Mouse (Mus musculus) embryonic facial prominence, embryonic 14.5 days (tissue): ENCODE measurements around the gene Ptprm. TPM values are rescaled to one million over a fixed set of nuclear protein-coding genes. Genes with fewer than 3 reads are reported as not detected.

ENCODE experiments used
- ATAC-seq: fragments of 200-750 bp; cut with Nextera tagmentation; 2 replicates; pipeline ENCODE4 v1.8.0; 2017; ENCODE audit warnings: low read depth, moderate number of reproducible peaks, moderate TSS enrichment
- DNase-seq: peaks from one replicate; pipeline ENCODE4 v3.0.0-alpha.2; 2015; ENCODE audit warnings: low spot score
- H3K27ac ChIP-seq: fragments of 300-500 bp; sonication (generic); replicated peaks from 2 replicates; pipeline ENCODE4 v1.5.1; 2014; ENCODE audit warnings: low read depth, mild to moderate bottlenecking, low read length, moderate library complexity
- H3K27me3 ChIP-seq: fragments of 300-500 bp; sonication (generic); replicated peaks from 2 replicates; pipeline ENCODE4 v1.6.1; 2014; ENCODE audit warnings: low read length; ENCODE audit not compliant: control insufficient read depth, insufficient read depth
- H3K36me3 ChIP-seq: fragments of 300-500 bp; sonication (generic); 2 replicates; pipeline ENCODE4 v1.6.1; 2014; ENCODE audit warnings: low read length, mixed read lengths; ENCODE audit not compliant: control insufficient read depth, insufficient read depth
- H3K4me1 ChIP-seq: fragments of 300-500 bp; sonication (generic); 2 replicates; pipeline ENCODE4 v1.6.1; 2014; ENCODE audit warnings: antibody characterized with exemption, low read length; ENCODE audit not compliant: control insufficient read depth, insufficient read depth
- H3K4me2 ChIP-seq: fragments of 300-500 bp; sonication (generic); 2 replicates; pipeline ENCODE4 v1.6.1; 2014; ENCODE audit warnings: low read depth, mild to moderate bottlenecking, low read length, moderate library complexity, mixed read lengths
- H3K4me3 ChIP-seq: fragments of 300-500 bp; sonication (generic); 2 replicates; pipeline ENCODE4 v1.5.1; 2014; ENCODE audit warnings: low read depth, mild to moderate bottlenecking, low read length
- H3K9ac ChIP-seq: fragments of 300-500 bp; sonication (generic); 2 replicates; pipeline ENCODE4 v1.6.1; 2014; ENCODE audit warnings: low read depth, mild to moderate bottlenecking, low read length, moderate library complexity, mixed read lengths
- H3K9me3 ChIP-seq: fragments of 300-500 bp; sonication (generic); 2 replicates; pipeline ENCODE4 v1.6.1; 2016; ENCODE audit warnings: low read length; ENCODE audit not compliant: control insufficient read depth
- WGBS: fragments of 180-500 bp; shearing (Covaris S2); extraction: QIAGEN DNeasy Blood & Tissue Kit; methylation state at CpG from one replicate; pipeline ENCODE4 v1.1.7; 2014; 5-methylcytosine and 5-hydroxymethylcytosine counted together
- polyA plus RNA-seq: library from polyadenylated mRNA; unstranded; fragments of >200 nt; fragmentation: Nextera tagmentation; extraction: Ambion mirVana; gene quantifications from 2 replicates; pipeline ENCODE4 v1.2.1, GENCODE M21; 2014

The Ptprm gene
- polyA plus RNA-seq, 1 experiment from 2014 or later, result 20.4 TPM

GRCm38 (mm10) chr17:66880969-66881701 lies 473.1 kb downstream of the Ptprm start:
- no peaks in the 10 kb centered on the region for H3K36me3 ChIP-seq

GRCm38 (mm10) chr17:66879151-66879550 lies 475.1 kb downstream of the Ptprm start:
- H3K4me1 ChIP-seq, result peaks cover 4% of the 10 kb centered on the region; the same call in 1 of the 2 replicates
- ATAC-seq (no peak), DNase-seq (no peak)
- no peak overlapping the region for H3K9ac ChIP-seq
- H3K4me3 ChIP-seq, result no peak overlapping the region
- no peaks in the 10 kb centered on the region for H3K27me3 ChIP-seq
- 53% methylated on average over 2 of the region's 2 CpGs for WGBS
- H3K9me3 ChIP-seq, result no peaks in the 10 kb centered on the region
- H3K36me3 ChIP-seq, result no peaks in the 10 kb centered on the region
- no peak overlapping the region for H3K4me2 ChIP-seq
- H3K27ac ChIP-seq, result no peak overlapping the region

More at GRCm38 (mm10) chr17:66880969-66881701, 473.1 kb downstream of the Ptprm start:
- Histone ChIP-seq H3K9me3 (no peaks in the 10 kb centered on the region), H3K4me1 (peaks cover 4% of the 10 kb centered on the region; the same call in 1 of the 2 replicates), H3K9ac (no peak overlapping the region), H3K27ac (no peak overlapping the region), H3K4me2 (no peak overlapping the region), H3K27me3 (no peaks in the 10 kb centered on the region), H3K4me3 (no peak overlapping the region)
- 86% methylated on average over 9 of the region's 9 CpGs for WGBS
- no peak for DNase-seq
- no peak for ATAC-seq

GRCm38 (mm10) chr17:66877582-66877981 lies 476.7 kb downstream of the Ptprm start:
- no peaks in the 10 kb centered on the region for H3K9me3 ChIP-seq
- H3K4me2 ChIP-seq, result no peak overlapping the region
- H3K36me3 ChIP-seq, result no peaks in the 10 kb centered on the region
- peak; percentile 28; the same call in 1 of the 2 replicates for ATAC-seq
- peaks cover 11% of the 10 kb centered on the region; the same call in 1 of the 2 replicates for H3K4me1 ChIP-seq
- DNase-seq, result no peak
- no peaks in the 10 kb centered on the region for H3K27me3 ChIP-seq
- WGBS, result 57% methylated on average over 6 of the region's 6 CpGs
- H3K27ac ChIP-seq, result no peak overlapping the region
- H3K9ac ChIP-seq, result no peak overlapping the region
- no peak overlapping the region for H3K4me3 ChIP-seq

- DNase-seq, result peak; percentile 44
- Histone ChIP-seq H3K36me3 (no peaks in the 10 kb centered on the region), H3K27me3 (no peaks in the 10 kb centered on the region), H3K9me3 (no peaks in the 10 kb centered on the region), H3K27ac (no peak overlapping the region), H3K4me3 (no peak overlapping the region), H3K4me1 (peaks cover 11% of the 10 kb centered on the region; the same call in 1 of the 2 replicates), H3K9ac (no peak overlapping the region), H3K4me2 (no peak overlapping the region)
- 78% methylated on average over 11 of the region's 11 CpGs for WGBS
- no peak for ATAC-seq
Measured at GRCm38 (mm10) chr17:66874810-66875209, 479.4 kb downstream of the Ptprm start.

GRCm38 (mm10) chr17:66871396-66871795 lies 482.9 kb downstream of the Ptprm start:
- Histone ChIP-seq H3K4me2 (no peak overlapping the region), H3K36me3 (no peaks in the 10 kb centered on the region), H3K4me1 (0 out of 2 replicates have a peak, but pooled peaks cover 7% of the 10 kb centered on the region), H3K27ac (no peak overlapping the region), H3K9ac (no peak overlapping the region), H3K27me3 (no peaks in the 10 kb centered on the region), H3K9me3 (no peaks in the 10 kb centered on the region), H3K4me3 (no peak overlapping the region)
- WGBS, result 74% methylated on average over 4 of the region's 4 CpGs
- ATAC-seq (no peak), DNase-seq (no peak)

- ATAC-seq (no peak), DNase-seq (no peak)
- no peaks in the 10 kb centered on the region for H3K27me3 ChIP-seq
- no peak overlapping the region for H3K4me3 ChIP-seq
- 0 out of 2 replicates have a peak, but pooled peaks cover 7% of the 10 kb centered on the region for H3K4me1 ChIP-seq
- no peak overlapping the region for H3K9ac ChIP-seq
- 86% methylated on average over 13 of the region's 13 CpGs for WGBS
- H3K36me3 ChIP-seq, result no peaks in the 10 kb centered on the region
- no peak overlapping the region for H3K27ac ChIP-seq
- H3K9me3 ChIP-seq, result no peaks in the 10 kb centered on the region
- H3K4me2 ChIP-seq, result no peak overlapping the region
Measured at GRCm38 (mm10) chr17:66869581-66870002, 484.7 kb downstream of the Ptprm start.

- Histone ChIP-seq H3K27me3 (no peaks in the 10 kb centered on the region), H3K27ac (no peak overlapping the region), H3K9ac (no peak overlapping the region), H3K36me3 (no peaks in the 10 kb centered on the region), H3K9me3 (no peaks in the 10 kb centered on the region), H3K4me3 (no peak overlapping the region), H3K4me2 (no peak overlapping the region), H3K4me1 (peaks cover 5% of the 10 kb centered on the region)
- WGBS, result 52% methylated on average over 4 of the region's 4 CpGs
- DNase-seq (no peak), ATAC-seq (no peak)
Measured at GRCm38 (mm10) chr17:66864441-66864840, 489.8 kb downstream of the Ptprm start.

GRCm38 (mm10) chr17:66861557-66861956 lies 492.7 kb downstream of the Ptprm start:
- Histone ChIP-seq H3K27me3 (no peaks in the 10 kb centered on the region; the same call in 1 of the 2 replicates), H3K9me3 (no peaks in the 10 kb centered on the region), H3K4me2 (no peak overlapping the region), H3K4me1 (peaks cover 5% of the 10 kb centered on the region), H3K4me3 (no peak overlapping the region), H3K9ac (no peak overlapping the region), H3K36me3 (no peaks in the 10 kb centered on the region), H3K27ac (no peak overlapping the region)
- peak; percentile 67; the same call in 1 of the 2 replicates for ATAC-seq
- 22% methylated on average over 2 of the region's 2 CpGs for WGBS
- DNase-seq, result peak; percentile 80

GRCm38 (mm10) chr17:66858757-66859156 lies 495.5 kb downstream of the Ptprm start:
- DNase-seq (no peak), ATAC-seq (no peak)
- Histone ChIP-seq H3K4me2 (no peak overlapping the region), H3K9ac (no peak overlapping the region), H3K4me3 (no peak overlapping the region), H3K27ac (no peak overlapping the region), H3K27me3 (no peaks in the 10 kb centered on the region; the same call in 1 of the 2 replicates), H3K9me3 (no peaks in the 10 kb centered on the region), H3K4me1 (peaks cover 5% of the 10 kb centered on the region), H3K36me3 (no peaks in the 10 kb centered on the region)
